Mouse (Mus musculus) stomach, postnatal 0 days (tissue): ENCODE measurements around the gene Phf11b.
"Not testable (repeated sequence)": the region's sequence is repeated elsewhere in the genome, so short reads cannot be mapped to it uniquely, and the experiment has no call there.

Experiments
- CTCF ChIP-seq: IDR thresholded peaks from 2 replicates; pipeline ENCODE4 v1.5.1; 2016; ENCODE audit warnings: antibody characterized with exemption, low read depth, mild to moderate bottlenecking, moderate library complexity
- EP300 ChIP-seq: optimal IDR thresholded peaks from 2 replicates; pipeline ENCODE3; 2016; ENCODE audit warnings: antibody characterized with exemption

- TF ChIP-seq CTCF, EP300: not testable (repeated sequence)
These were observed 66.2 kb downstream of the Phf11b start for GRCm38 (mm10) chr14:59274961-59275360.
